Mouse (Mus musculus) olfactory bulb, adult 2 months (tissue): ENCODE data around the gene Mettl18.

Source experiments
- CTCF ChIP-seq: fragments of 200-500 bp; IDR thresholded peaks from 2 replicates; pipeline ENCODE4 v1.5.1; 2012; ENCODE audit warnings: low read depth, mild to moderate bottlenecking, low read length, moderate library complexity; ENCODE audit not compliant: insufficient read depth
- POLR2A ChIP-seq: fragments of 200-500 bp; IDR thresholded peaks from 2 replicates; pipeline ENCODE4 v1.6.1; 2012; ENCODE audit warnings: mild to moderate bottlenecking, low read depth, low read length, moderate library complexity; ENCODE audit not compliant: insufficient read depth

GRCm38 (mm10) chr1:164019789-164020188 lies 25.1 kb downstream of the Mettl18 start:
- TF ChIP-seq POLR2A (no peak), CTCF (no peak)
